Mouse (Mus musculus): ENCODE results near the gene Mettl16.

Mettl16 gene

DNA sequence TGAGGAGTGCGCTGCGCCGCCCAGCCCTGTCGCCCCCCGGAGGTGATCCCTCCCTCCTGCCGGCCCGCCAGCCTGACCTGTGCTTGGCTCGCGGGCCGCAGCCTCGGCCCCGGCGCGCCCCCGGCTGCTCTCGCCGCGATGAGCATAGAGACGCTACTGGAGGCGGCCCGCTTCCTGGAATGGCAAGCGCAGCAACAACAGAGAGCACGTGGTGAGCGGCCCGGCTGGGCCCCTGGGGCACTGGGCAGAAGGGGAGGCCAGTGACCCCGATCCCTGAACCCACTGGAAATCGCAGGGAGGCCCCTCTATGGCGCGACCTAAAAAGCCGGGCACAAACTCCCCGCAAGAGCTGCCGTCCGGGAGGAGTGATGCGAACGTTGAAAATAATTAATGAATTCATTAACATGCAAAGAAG lies 60.6 kb downstream of the Mettl16 start:
- DNase-seq (ENCODE audit: low read depth in 2 of 2, low spot score in 2 of 2): peak in 1 of 2 experiments; percentile 67

DNA sequence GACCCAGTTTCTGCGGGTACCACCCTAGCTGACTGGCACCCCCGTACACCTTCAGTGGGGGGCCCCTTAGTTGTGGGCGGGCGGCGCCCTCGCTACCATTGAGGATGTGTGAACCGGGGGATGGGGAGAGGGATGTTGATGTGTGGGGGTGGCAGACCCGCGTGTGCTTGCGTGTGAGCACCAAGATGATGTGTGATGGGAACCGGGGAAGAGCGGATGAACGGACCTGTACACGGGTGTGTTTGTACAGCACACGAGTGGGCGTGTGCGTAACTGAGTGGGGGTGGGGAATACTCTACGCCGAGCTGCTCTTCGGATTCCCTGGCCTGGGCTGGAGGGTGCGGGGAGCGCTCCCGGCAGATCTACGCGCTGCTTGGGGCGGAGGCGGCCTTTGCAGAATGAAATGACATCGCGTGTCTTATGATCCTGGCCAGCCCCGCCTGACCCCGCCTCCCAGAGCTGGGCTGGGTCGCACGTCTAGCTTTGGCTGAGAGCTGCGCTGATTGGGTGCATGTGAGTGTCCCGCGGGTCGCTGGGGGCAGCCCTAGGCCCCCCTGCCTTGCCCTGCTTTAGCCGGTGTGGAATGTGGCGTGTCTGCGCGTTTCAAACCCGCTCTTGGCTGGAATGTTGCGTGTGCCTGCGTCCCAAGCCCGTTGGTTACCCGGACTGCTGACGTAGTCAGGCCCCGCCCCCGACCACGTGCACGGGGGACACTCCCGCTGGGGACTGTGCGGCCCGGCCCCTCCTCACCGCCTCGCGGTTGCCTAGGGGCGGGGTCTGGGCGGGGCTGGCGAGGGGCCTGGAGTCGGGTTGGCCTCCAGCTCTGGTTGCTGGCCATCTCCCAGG lies 61.2 kb downstream of the Mettl16 start:
- DNase-seq (ENCODE audit: low read depth in 2 of 2, low spot score in 2 of 2): peak; percentile 90 to 96

DNA sequence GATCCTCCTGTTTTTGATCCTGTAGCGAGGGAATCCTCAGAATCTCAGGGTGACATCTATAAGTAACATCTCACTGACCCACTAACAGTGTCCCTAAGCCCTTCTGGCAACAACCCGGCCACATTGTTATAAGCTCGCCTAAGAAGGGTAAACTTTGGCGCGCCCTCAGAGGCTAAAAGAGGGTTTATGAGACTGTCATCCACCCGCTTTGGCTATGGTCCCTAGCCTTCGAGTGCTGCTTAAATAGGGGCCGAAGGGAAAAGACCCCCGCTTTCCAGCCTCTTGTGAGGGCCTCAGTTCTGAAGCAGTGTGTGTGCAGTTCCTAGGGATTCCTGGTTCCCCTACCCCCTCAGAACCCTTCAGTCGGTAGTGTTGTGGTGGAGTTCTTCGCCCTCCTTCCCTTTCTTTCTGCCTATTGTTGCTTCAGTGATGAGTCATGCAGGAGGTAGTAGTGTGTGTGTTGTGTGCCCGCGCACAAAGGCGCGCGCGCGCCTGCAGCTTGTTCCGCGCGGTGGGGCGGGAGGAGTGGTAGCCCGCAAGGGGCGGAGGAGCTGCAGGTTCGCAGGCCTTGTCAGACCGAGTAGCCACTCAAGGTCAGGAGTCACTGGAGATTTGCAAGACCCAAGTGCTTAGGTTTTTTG lies 62.0 kb downstream of the Mettl16 start:
- DNase-seq (ENCODE audit: low read depth in 2 of 2, low spot score in 2 of 2): peak; percentile 52 to 64

DNA sequence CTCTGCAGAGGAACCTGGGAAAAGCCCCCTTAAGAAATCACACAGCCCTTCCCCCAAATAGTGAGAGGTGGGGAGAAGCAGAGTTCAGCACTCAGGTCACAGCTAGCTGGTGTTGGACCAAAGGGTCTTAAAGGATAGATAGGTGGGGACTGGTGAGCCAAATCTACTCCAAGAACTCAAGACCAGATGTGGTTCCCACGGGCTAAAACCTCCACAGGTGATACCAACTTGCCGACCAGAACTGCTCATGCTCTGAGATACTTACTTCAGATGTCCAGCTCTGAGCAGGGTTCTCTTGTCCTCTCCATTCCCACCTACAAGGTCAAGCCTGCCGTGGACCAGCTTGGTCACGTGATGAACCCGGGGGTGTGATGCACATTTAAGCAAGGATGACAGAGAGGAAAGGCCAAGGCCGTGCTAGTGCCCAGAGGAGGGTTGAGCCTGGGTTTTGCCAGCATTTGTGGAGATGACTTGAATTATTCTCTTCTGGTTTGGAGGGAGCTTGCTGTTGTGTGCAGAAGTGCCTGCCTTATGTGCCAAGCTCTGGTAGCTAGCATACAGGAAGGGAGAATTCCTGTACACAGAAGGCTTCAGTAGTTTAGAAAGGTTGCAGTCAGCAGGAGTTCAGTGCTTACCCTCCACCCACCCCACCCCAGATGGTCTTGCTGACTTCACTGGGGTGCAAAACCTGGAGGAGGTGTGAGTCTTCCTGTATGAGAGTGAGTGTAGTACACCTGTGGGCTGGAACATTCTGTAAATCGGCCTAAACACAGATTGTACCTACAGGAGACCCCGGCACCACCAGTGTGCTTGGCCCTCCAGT lies 63.1 kb downstream of the Mettl16 start:
- no peak for DNase-seq (ENCODE audit: low read depth in 2 of 2, low spot score in 2 of 2)

DNA sequence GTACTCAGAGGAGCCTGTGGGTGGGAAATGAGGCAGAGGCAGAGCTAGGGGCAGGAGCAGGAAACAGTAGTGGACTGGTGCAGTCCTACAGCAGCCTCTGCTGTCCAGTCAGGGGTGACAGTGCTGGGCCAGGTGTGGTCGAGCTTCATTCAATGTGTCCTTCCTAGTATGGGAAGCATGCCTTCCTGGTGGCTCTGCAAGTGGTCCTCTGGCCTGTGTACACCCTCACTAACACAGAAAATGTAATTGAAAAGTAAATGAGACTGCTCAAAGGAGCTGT lies 63.7 kb downstream of the Mettl16 start:
- no peak for DNase-seq (ENCODE audit: low read depth in 2 of 2, low spot score in 2 of 2)

DNA sequence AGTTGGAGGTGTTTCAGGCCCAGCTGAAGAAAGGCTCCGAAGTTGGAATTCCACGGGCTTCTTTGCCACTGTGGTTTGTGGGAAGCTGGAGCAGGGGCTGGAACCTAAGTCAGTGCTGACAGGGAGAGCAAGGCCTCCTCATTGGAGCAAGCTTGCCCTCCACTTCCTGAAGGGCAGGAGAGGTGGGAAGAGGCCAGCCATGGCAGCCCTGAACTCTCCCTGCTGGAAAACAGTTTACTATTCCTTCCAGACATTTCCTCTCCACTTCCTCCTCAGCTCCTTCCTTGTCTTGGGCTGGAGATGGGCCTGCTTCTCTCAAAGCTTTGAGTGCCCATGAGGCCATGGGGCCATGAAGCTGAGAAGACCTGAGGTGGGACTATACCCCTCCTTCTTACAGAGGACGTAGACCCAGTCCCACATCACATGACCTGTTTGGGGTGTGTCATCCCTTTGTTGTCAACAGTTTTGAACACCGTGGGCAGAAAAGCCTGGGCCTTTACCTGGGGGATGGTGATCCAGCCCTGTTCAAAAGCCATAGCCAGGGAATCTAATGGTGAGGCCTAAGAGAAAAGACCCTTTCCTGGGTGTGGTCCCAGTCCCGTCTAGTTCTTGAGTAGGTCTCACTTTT lies 64.1 kb downstream of the Mettl16 start:
- DNase-seq (ENCODE audit: low read depth in 2 of 2, low spot score in 2 of 2): no peak

DNA sequence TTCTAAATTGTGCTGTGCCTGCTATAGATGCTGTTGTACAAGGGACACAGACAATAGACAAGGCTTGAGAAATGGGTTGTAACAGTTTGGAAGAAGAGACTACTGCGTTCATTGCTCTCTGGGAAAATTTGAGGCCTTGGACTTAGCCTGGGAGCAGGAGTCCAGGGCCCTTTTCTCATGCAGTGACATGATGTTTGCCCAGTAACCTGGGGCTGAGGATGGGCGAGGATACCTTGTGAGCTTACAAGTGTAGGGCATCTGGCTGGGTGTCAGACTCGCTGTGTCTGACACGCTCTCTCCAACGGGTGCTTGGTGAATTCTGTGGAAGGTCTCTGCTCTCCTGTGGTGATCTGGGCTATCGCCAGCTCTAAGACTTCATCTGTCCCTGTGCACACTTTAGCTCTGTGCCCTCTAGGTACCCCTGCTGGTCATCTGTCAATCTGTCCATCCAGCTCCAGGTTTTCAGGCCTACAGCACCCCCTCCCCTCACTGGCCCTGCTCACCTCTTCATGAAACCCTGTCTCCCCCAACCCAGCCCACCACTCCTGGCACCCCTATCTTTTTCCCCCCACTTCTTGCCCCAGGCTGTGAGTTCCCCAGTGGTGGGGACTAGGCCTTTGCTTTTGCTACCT lies 65.1 kb downstream of the Mettl16 start:
- no peak for DNase-seq (ENCODE audit: low read depth in 2 of 2, low spot score in 2 of 2)

DNA sequence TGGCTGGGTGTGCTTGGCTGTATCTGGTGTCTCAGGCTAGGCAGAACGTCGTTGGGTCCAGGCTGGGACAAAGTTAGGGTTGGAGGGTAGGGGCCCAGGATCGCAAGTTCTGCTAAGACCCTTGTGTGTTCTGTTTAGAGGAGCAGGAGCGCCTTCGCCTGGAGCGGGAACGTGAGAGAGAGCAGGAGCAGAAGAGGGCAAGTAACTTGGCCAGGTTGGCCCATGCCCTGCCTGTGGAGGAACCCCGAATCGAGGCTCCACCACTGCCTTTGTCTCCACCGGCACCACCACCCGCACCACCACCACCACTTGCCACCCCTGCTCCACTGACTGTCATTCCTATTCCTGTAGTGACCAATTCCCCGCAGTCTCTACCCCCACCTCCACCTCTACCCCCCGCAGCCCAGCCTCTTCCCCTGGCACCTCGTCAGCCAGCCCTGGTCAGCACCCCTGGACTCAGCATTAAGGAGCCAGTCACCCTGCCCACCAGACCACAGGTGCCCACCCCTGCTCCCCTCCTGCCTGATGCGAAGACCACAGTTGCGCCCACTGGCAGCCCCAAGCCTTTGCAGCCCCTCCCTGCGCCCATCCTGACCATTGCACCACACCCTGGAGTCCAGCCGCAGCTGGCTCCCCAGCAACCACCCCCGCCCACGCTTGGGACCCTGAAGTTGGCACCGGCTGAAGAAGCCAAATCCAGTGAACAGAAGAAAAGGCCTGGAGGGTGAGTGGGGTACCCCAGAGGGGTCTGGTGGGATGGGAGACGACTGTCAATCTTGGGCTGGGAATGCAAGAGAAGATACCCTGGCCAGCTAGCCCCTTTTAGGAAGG lies 65.8 kb downstream of the Mettl16 start:
- DNase-seq (ENCODE audit: low read depth in 2 of 2, low spot score in 2 of 2): no peak

DNA sequence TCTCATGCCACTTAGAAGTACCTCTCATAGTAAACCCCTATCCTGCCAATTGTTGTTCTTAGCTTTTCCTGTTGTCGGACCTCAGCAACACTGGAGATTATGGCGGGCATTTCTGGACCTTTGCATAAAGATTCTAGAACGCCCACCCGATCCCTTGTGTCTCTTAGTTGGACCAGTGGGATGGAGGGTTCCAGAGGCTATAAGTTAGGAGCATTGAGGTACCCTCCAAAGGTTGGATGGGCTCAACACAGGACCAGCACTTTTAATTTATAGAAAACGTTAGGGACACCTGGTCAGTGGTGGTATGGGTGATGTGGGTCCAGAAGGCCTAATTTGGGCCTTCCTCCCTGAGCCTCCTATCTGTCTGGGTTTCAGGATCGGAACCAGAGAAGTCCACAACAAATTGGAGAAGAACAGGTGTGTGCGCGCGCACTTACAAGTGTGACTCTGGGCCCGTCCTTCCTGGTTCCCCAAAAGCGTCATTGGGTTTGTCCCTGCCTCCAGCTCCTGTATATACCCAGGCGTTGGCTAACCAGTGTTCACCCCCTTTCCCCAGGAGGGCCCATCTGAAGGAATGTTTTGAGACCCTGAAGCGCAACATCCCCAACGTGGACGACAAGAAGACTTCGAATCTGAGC lies 66.5 kb downstream of the Mettl16 start:
- no peak for DNase-seq (ENCODE audit: low read depth in 2 of 2, low spot score in 2 of 2)

DNA sequence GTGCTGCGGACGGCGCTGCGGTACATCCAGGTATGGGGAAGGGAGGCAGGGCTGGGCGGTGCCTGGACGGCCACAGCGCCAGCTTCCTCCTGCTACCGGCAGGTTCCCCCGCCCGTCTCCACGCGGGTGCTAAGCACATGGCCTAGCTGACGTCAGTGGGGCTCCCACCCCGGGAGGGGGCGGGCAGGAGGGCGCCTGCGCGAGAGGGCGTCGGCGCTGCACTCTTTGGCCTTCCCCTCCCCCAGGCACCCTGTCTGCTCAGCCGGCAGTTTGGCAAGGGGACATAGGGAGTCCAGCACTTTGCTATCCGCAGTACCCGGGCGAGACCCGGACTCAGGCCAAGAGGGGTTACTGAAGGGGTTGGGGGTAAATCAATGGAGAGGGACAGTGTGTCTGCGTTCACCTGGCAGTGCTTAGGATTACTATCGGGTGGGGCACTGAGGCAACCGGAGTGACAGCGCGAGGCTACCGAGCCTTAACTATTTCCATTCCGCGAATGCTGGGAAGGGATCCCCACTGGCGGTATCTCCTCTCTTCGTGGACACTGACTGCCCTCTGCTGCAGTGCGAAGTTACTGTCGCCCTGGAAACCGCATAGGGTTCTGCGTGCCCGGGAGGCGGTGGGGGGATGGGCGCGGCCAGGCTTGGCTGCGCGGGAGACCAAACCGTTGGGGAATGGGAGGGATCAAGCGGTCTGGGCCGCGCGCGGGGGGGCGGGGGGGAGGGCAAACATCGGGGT lies 67.2 kb downstream of the Mettl16 start:
- peak; percentile 93 to 97 for DNase-seq (ENCODE audit: low read depth in 2 of 2, low spot score in 2 of 2)

DNA sequence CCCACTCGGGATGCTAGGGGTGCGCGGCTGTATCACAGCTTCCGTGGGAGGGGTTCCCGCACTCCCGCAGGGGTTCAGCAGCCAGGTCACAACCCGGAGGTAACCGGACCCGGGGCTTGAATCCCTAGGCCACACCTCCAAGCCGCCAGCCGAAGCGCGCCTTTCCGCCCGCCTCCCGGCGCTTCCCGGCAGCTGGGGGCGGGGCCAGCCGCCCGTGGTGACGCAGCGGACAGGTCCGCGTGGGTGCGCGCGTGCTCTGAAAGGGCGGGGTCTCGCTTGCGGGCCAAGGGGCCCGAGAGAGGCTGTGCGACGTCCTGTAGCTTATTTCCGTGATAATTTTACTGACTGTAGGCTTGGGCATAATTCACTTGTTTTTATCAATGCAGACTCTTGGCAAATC lies 67.8 kb downstream of the Mettl16 start:
- peak; percentile 90 to 91 for DNase-seq (ENCODE audit: low read depth in 2 of 2, low spot score in 2 of 2)

DNA sequence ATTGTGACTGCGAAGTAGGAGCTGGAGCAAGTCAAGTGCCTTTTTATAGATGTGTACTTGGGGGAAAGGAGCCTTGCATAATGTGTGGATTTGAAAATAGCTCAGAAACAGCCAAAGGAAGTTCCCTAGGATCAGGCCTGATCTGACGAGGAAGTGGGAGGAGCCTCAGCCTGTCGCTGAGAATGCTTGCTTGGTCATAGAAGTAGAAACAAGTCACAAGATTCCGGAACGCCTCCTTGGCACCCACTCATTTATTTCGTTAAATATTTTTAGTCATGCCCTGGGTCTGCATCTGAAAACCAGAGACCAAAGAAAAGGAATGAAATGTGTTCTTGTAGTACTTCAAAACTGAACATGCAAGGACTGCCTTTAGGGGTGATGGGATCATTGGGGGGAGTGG lies 68.3 kb downstream of the Mettl16 start:
- DNase-seq (ENCODE audit: low read depth in 2 of 2, low spot score in 2 of 2): peak in 1 of 2 experiments; percentile 57

DNA sequence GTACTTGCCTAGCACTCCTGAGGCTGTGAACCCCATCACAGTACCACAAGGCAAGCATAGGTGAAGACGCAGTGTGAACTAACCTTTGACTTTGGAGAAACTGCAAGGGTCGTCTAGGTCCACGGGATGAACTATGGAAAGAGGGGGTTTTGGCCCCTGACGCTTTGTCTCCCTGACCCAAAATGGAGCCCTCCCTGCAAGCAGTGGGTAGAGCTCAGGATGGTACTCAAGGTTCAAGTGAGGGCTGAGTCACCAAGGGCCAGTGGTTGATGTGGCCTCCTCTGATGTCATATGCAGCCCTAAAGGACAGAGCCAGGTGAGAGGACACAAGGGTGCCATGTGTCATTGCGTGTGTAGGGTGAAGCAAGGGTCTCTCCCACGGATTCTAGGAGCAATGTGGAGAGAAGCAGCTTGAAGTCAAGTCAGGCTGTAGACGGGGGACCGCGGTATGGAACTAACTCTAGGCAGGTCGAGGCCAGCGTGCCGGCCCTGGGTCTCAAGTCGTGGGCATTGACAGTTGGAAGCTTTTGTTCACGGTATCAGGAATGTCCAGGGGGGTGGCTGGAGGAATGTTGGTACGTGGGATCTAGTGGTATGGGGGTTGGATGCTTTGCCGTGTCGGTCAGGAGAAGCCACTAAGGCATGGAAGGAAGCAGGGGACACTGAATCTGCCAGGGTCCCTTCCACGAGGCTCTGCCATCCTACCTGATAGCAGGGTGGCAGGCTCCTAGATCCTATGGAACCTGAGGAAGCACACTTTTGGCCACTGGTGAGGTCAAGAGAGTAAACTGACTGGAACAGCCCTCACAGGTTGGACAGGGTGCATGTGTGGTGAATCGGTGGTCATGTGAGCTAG lies 69.5 kb downstream of the Mettl16 start:
- no peak for DNase-seq (ENCODE audit: low read depth in 2 of 2, low spot score in 2 of 2)

DNA sequence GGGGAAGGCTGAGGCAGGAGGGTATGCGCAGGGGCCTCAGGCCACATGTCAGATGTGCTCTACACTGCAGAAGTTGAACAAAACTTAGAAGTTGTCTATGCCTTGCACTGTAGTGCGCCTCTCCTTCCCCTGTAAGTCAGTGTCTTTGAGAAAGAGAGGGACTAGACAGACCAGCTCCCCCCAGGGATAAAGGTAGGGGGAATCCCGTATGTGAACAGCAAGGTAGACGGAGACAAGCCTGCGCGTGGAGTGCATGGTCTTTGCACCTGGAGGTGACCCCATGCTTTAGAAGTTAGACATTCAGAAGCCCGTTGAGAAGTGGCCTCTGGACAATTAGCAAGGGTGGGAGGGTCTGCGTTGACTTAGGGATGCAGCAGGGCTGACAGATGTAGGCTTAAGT lies 70.1 kb downstream of the Mettl16 start:
- no peak for DNase-seq (ENCODE audit: low read depth in 2 of 2, low spot score in 2 of 2)

DNA sequence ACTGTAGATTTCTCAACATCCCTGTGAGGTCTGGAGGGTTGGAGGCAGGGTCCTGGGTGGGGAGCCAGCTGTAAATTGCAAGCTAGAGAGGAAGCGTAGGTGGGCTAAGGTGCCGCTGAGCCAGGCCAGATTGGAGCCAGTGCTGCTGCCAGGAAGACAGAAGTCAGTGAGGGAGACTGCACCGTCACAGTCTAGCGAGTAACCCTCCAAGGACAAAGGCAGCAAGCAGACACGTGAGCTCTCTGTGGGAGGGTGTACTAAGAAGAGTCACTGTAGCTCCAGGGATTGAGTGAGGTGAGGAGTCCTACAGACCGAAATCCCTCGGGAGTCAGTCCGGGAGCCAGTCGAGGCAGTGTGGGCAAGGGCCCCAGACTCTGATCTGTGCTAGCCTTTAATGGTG lies 70.7 kb downstream of the Mettl16 start:
- DNase-seq (ENCODE audit: low read depth in 2 of 2, low spot score in 2 of 2): no peak

DNA sequence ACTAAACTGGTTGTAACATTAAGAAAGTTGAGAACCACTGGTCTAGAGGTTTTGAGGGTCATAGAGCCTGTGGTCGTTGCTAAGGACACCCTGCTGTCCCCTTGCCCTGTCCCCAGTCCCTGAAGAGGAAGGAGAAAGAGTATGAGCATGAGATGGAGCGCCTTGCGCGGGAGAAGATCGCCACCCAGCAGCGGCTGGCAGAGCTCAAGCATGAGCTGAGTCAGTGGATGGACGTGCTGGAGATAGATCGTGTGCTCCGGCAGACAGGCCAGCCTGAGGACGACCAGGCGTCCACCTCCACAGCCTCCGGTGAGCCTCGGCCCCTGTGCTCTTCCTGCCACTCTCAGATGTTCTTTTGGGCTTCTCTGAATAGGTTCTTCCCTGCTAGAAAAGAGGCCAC lies 71.4 kb downstream of the Mettl16 start:
- DNase-seq (ENCODE audit: low read depth in 2 of 2, low spot score in 2 of 2): no peak

DNA sequence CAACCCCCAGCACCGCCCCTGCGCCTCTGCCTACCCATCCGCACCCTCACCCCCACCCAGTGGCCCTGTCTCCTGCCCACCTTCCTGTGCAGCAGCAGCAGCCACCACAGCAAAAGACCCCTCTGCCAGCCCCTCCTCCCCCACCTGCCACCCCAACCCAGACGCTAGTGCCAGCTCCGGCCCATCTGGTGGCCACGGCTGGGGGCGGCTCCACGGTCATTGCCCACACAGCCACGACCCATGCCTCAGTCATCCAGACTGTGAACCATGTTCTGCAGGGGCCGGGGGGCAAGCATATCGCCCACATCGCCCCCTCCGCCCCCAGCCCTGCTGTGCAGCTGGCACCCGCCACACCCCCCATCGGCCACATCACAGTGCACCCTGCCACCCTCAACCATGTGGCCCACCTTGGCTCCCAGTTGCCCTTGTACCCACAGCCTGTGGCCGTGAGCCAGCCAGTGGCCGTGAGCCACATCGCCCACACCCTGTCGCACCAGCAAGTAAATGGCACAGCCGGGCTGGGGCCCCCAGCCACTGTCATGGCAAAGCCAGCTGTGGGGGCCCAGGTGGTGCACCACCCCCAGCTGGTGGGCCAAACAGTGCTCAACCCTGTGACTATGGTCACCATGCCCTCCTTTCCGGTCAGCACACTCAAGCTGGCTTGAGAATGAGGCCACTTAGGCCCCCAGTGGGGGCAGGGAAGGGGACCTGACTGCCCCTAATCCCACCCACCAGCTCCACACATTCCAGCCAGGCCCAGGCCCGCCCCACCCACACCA lies 72.2 kb downstream of the Mettl16 start:
- DNase-seq (ENCODE audit: low read depth in 2 of 2, low spot score in 2 of 2): no peak

DNA sequence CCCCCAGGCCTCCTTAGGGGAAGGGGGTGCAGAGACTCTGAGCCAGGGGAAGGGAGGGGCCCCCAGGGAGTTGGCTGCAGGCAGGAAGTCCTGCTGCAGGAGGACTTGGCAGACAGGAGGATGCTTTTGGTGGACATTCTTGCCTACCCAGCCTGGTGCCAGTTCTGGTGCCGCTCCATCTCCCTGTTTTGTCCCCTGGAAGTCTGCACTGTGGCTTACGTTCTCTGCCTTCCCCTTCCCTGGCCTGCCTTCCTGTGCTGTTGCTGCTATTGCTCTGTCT lies 72.7 kb downstream of the Mettl16 start:
- DNase-seq (ENCODE audit: low read depth in 2 of 2, low spot score in 2 of 2): no peak
